Mouse (Mus musculus) CD4-positive, CD25-positive, alpha-beta regulatory T cell, adult 4 months (primary cell): Measurements from ENCODE around the gene Olfr231. TPM values are rescaled to one million over a fixed set of nuclear protein-coding genes. Genes with fewer than 3 reads are reported as not detected.

Experiments used
- ATAC-seq: one replicate; pipeline ENCODE4 v1.8.0; 2017
- polyA plus RNA-seq, 2 experiments: library from polyadenylated mRNA; unstranded; fragments of 100-300 nt; shearing (Covaris generic); gene quantifications; one replicate each; pipeline ENCODE4 v1.2.1; 2017

Gene Olfr231
- not detected for polyA plus RNA-seq

DNA sequence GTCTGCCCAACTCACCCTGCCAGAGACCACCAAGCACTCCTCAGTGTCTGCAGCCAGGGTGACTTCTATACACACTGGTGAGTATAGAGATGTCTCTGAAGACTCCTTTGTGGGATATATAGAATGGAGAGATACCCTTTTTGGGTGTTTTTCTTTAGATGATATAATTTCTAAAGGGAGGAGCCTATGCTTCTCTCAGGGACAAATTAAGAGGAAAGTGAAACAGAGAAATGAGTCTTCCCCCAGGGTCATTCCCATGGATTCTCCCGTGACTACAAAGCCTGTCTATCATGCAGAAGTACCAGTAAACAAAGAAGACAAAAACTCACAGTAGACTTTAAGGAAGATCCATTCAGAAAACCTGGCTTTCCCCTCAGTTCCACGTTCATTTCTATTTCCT, at the start of gene Olfr231:
Olfr231 (minus strand) TSS at position 101 of the 400 bp plus-strand sequence.
- ATAC-seq, result no peak

DNA sequence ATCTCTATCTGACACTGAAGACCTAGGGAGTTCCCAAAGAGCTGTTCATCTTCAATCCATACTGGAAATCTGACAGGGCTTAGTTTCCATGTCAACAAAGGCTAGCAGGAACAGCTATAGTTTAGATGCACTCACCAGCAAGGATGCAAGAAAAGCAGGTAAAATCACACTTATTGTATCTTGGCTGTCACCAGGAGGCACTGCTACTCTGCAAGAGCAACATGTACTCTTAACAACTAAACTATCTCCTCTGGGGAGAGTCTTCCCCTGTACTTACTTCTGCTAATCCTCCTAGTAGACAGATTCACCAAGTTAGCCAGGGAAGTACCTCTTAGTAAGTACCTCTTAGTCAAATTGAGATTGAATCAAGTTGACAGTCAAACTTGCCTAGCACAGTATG, 48.1 kb upstream of the Olfr231 start:
- no peak for ATAC-seq

DNA sequence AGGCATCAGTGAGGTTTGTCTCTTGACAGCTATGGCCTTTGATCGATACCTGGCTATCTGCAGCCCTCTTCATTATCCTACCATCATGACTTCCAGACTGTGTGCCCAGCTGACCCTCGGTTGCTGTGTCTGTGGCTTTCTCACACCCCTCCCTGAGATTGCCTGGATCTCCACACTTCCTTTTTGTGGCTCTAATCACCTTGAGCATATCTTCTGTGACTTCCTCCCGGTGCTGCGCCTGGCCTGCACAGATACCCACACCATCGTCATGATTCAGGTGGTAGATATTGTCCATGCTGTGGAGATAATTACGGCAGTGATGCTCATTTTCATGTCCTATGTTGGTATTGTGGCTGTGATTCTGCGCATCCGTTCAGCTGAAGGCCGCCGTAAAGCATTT, 38.1 kb upstream of the Olfr231 start:
- no peak for ATAC-seq

DNA sequence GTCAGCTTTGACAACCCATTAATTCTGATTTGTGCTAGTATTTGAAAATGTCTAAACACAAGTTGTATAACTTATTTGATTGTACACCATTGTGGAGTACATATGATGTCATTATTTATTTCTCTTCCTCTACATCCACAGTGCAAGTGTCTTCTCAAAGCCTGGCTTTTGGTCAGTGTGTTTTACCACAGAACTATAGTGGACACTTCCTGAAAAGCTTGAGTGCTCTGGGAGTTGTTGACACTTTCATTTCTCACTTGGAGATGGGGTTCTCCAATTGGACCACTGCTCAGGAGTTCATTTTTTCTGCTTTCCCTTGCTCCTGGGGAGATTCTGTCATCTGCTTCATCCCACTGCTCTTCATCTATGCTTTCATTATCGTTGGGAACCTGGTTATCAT, 37.5 kb upstream of the Olfr231 start:
- no peak for ATAC-seq

DNA sequence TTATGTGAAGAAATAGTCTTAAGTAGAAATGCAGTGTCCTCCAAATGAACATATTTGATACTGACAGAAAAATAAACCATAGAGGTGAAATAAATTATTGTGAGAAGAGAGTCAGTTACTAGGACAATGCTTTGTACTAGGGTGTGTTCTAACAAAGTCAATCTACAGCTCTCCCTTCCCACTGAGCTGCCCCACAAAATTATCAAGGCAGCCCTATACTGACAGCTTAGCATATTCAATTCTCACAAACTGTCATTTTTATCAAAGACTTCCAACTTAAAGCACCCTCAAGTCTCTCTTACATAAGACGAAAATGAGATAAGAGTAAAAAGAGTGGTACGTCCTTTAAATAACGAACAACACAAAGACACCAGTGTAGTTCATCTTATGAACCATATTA, 36.7 kb upstream of the Olfr231 start:
- no peak for ATAC-seq

DNA sequence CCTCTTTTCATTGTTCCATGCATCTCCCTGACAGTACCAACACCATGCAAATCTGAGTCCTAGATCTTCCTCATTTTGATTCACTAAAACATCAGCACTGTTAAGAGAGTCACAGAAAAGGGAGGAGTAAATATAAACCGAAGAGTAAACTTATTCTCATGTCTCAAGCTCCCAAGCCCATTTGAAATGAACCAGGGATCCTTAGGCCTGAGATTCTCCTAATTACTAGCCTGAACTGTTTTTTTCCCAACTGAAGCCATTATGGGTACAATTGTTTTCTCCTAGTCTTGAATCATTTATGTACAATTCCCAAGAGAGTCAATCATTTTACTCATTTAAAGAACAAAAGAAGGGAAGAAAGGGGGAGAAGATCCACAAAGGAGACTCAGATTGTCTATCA, 34.4 kb upstream of the Olfr231 start, which contains the start of gene Olfr420:
Olfr420 (plus strand) TSS at position 301 of the 400 bp plus-strand sequence.
- no peak for ATAC-seq

DNA sequence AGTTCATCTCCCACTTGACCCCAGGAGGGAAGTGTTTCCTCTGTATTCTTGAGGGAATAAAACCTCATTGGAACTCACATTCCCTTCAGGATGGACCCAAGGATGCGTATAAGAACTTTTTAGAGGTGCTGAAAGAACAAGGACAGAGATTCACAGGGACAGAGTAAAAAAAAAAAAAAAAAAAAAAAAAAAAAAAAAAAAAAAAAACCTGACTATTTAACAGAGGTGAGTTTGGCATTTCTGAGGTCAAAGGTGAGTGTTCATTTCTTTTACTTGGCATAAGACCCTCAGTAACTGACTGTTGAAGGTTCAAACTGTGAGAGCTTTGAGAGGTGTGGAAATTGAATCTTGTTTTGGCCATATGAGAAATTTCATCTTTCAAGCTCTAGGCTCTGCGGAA, 28.3 kb upstream of the Olfr231 start:
- no peak for ATAC-seq

DNA sequence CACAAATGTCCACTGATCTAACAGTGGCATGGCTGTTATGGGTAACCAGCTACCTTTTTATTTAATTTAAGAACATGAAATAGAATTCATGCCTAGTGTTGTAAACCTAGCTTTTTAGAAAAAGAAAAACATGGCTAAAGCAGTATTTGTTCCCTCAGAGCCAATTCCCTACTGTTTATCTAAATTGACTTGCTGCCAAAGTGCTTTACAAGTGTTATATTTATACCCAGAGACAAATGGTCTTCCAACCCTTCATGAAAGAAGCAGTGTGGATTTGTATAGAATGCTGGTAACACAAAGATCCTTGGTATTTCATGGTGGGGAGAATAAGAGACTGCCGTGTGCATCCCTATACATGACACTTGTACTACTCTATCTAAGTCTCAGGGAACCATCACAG, 25.7 kb upstream of the Olfr231 start:
- ATAC-seq, result no peak

DNA sequence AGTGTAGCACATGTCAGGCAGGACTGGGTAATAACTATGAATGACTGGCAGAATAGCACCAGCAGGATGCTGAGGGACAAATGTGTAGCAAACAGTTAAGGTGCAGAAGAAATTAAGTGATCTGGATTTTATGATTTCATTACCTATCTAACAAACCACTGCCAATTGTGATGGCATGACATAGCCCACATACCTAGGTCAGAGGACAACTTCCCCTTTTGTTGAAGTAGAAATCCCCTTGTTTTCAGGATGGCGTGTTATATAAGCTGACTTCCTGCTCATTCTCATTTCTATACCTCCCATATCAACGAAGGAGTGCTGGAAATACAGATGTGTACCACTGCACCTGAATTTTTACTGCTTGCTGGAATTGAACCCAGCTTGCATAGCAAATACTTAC, 20.4 kb upstream of the Olfr231 start:
- ATAC-seq, result no peak

DNA sequence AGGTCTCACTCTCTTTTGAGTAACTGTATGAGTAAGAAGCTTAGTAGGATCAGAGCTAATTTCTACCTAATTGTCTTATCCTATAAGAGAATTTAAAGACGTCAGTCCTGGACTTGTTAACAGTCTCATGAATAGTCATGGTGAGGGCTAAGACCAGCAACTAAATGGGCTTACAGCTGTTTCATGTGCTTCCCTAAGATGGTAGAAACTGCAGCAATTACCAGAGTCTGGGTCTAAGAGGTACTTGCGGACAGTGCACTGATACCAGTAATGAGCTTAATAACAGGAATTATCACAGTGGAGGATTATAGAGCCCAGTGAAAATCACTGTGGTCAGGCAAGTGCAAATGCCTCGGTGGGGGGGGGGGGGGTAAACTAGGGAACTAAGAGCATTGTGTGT, 11.0 kb upstream of the Olfr231 start:
- no peak for ATAC-seq

DNA sequence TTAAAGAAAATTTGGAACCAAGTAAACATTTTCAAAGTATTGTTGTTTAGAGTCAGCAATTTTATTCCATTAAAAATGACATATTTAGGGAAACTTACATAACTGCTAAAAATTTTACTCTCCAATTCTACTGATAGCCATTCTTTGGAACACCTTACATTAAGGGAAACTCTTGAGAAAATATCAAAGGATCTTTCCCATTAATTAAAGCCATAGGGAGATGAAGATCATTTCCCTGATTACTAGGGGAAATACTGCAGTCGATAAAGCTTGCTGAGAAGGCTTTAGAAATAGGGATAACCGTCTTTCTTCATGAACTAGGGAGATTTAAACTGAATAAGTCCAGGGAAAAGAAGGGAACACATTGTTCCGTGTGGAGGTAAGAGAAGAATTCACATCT, 10.3 kb upstream of the Olfr231 start, which contains the start of gene Olfr424:
Olfr424 (plus strand) TSS at position 301 of the 400 bp plus-strand sequence.
- no peak for ATAC-seq

DNA sequence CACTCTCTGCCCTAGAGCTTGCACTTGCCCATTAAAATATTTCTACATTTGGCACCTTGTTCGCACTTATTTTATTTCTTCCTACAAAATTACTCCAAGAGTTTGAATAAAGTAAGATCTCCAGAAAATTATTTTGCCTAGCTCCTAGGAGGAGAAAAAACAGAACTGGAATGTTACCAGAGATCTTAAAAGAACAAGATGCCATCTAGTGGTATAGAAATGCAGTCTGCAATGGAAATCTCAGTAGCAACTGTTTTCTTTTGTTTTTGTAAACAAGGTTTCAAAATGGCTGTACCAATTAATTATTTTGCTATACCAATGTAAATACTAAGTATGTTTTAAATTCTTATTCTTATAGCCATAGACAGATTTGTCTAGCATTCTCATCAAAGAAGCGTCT, 17.2 kb downstream of the Olfr231 start:
- no peak for ATAC-seq

DNA sequence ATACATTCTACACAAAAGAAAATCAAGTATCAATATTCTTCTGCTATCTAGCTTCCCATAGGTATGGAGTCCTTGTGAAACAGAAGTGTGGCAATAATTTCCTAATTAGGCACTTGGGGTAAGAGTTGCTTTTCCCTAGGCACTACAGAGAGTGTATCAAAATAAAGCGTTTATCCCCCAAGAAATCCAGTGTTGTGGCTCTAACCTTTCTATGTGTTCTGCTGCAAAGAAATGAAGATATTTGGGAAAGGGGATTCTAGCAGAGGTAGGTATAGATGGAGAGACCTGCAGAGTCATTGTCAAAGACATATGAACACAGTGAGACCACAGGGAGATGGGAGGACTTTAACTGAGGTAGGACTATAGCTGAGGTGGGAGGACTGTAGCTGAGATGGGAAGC, 24.4 kb downstream of the Olfr231 start, which contains the start of gene Olfr427:
Olfr427 (plus strand) TSS at position 301 of the 400 bp plus-strand sequence.
- no peak for ATAC-seq

DNA sequence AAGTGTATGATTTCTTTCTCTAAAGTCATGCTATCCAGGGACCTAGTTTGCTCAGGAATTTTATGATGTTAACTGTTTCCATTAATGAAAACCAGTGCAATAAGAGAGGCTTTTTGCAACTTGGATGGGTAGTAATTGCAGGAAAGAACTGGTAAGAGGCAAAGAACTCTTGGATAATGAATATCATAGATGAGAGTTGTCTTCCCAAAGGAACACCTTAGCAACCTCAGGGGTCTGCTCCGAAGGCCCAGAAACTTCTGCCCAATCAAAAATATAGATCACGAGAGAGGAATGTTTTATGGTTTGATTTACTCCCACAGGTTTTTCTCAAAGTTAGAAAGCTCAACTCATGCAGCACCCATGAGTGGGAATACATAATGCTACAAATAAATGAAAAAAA, 36.9 kb downstream of the Olfr231 start, which contains the start of gene Olfr429:
Olfr429 (plus strand) TSS at position 301 of the 400 bp plus-strand sequence.
- ATAC-seq, result no peak

DNA sequence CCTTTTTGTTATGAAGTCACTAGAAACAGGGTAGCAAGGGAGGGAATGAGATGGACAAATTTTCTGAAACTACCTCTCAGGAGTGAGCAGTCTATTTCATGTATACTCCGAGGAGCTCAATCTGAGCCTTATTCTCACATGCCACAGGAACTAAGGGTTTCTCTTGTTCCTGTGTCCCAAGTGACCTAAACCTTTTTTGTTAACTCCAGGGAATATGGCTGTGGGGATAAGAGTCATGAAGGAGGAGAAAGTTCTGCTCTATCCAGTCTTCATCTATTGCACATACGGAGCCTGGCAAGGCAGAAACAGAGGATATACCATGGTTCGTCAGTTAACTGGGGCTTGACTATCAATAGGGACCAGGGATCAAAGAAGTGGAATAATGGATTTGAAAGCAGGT, 54.7 kb downstream of the Olfr231 start, which contains the start of gene Olfr430:
Olfr430 (plus strand) TSS at position 301 of the 400 bp plus-strand sequence.
- ATAC-seq, result no peak

Other genes starting within 250 kb of the Olfr231 start
- gene Ifi211, start 208.1 kb downstream of the Olfr231 start, polyA plus RNA-seq, result 1 to 10 TPM; 1.2 to 1.5 TPM
- 100 to 1,000 TPM; 417 to 550 TPM for gene Mndal, start 178.7 kb downstream of the Olfr231 start, polyA plus RNA-seq
- gene Ifi203, start 178.5 kb downstream of the Olfr231 start, polyA plus RNA-seq, result 100 to 1,000 TPM; 265 to 384 TPM
- not detected for gene Ifi202b, start 138.4 kb downstream of the Olfr231 start, polyA plus RNA-seq
- gene Ifi205, start 89.4 kb downstream of the Olfr231 start, polyA plus RNA-seq, result under 1 TPM in 1 of 2 experiments, not detected in 1; 0.61 TPM
- not detected for gene Olfr433, start 80.5 kb downstream of the Olfr231 start, polyA plus RNA-seq
- gene Olfr432, start 72.0 kb downstream of the Olfr231 start, polyA plus RNA-seq, result not detected
- gene Olfr430, start 54.6 kb downstream of the Olfr231 start, polyA plus RNA-seq, result not detected
- gene Olfr429, start 36.8 kb downstream of the Olfr231 start, polyA plus RNA-seq, result not detected
- not detected for gene Olfr427, start 24.3 kb downstream of the Olfr231 start, polyA plus RNA-seq
- not detected for gene Olfr424, start 10.4 kb upstream of the Olfr231 start, polyA plus RNA-seq
- gene Olfr420, start 34.5 kb upstream of the Olfr231 start, polyA plus RNA-seq, result not detected
- gene Spta1, start 51.6 kb upstream of the Olfr231 start, polyA plus RNA-seq, result under 1 TPM in 1 of 2 experiments, not detected in 1; 0.06 TPM
- not detected for gene Olfr419, start 130.9 kb upstream of the Olfr231 start, polyA plus RNA-seq
- gene Mptx1, start 209.4 kb upstream of the Olfr231 start, polyA plus RNA-seq, result not detected
- gene Olfr417, start 244.0 kb upstream of the Olfr231 start, polyA plus RNA-seq, result not detected